Mouse (Mus musculus) MEL-GATA-1-ER (cell line): ENCODE data around the gene Nat8f1.
"Not testable (repeated sequence)": the region's sequence is repeated elsewhere in the genome, so short reads cannot be mapped to it uniquely, and the experiment has no call there.

Source experiments
- DNase-seq: peaks from one replicate; pipeline ENCODE4 v3.0.0-alpha.2; 2012; ENCODE audit warnings: low read depth; ENCODE audit errors: extremely low read depth

The Nat8f1 gene

DNA sequence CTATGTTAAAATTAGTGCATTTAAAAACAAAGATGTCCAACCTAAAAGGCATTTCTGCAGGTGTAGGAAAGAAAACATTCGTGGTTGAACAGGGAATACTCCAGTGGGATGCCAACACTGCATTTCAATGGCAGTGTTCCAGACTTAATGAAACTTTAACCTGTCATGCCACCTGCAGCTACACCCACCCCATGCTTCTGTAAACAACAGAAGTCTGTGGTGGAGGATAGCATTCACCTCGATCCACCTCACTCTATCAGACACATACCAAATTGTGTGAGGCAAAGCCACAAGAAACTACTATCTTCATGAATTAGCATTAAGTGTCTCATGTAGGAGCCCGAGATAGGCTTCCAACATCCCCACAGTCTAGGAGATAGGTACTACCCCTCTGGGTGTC, 7.1 kb downstream of the Nat8f1 start:
- DNase-seq: no peak

DNA sequence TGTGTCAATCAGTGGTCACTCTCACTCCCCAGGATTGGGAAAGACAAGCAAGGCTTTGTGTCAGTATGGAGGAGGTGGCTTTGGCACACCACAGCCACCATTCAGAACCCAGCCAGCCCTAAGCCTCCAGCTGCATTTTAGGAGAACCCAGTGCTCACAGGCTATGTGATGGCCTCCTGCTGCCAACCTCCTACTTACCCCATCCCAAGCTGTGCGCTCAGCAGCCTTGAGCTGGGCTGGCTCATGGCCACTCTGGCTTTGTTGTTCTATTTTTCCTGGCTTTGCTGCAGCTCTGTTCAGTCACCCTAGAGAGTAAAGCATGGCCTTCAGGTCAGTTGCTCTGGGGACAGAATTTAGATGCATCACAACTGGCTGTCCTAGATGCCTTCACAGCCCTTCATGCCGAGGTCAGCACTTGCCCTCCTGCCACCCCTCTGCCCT, 8.6 kb downstream of the Nat8f1 start:
- DNase-seq: not testable (repeated sequence)

DNA sequence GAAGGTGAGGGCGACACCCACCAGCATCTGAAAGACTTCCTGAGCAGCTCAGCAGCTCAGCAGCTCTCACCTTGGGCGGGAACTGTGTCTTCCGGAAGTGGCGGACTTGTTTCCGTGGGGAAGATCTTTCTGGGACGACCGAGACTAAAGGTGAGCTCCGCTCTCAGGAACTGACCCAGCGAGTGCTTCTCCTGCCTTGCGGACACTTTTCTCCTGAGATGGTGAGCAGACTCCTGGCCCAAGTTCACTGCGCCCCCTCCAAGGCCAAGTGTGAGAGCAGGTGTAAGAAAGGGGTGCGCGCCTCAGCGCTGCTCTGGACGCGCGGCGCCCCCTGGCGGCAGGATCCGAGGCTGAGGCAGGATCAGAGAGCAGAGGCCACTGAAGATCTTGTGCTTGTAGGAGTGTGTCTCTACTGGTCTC, 10.8 kb downstream of the Nat8f1 start, which contains the start of gene Nat8f4:
Gene Nat8f4, minus strand, starts transcription at position 243 of the 420 bp plus-strand sequence.
- peak; percentile 41 for DNase-seq

DNA sequence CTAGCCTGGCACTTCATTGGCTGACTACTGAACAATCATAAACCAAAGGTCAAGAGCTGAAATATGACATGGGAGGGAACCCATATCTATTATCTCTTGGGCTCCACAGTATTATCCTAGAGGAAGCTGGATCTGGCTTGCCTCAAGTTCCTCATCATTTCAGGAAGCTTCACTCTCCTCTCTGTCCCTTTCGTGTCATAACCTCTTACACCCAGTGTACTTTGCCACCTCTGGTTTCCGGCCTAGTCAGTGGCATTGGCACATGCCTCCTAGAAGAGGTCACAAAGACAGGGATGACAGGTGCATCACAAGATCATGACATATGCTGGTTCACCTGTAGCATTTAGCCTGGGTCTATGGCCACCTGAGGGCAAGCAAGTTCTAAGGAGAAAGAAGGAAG, 13.2 kb downstream of the Nat8f1 start:
- no peak for DNase-seq

DNA sequence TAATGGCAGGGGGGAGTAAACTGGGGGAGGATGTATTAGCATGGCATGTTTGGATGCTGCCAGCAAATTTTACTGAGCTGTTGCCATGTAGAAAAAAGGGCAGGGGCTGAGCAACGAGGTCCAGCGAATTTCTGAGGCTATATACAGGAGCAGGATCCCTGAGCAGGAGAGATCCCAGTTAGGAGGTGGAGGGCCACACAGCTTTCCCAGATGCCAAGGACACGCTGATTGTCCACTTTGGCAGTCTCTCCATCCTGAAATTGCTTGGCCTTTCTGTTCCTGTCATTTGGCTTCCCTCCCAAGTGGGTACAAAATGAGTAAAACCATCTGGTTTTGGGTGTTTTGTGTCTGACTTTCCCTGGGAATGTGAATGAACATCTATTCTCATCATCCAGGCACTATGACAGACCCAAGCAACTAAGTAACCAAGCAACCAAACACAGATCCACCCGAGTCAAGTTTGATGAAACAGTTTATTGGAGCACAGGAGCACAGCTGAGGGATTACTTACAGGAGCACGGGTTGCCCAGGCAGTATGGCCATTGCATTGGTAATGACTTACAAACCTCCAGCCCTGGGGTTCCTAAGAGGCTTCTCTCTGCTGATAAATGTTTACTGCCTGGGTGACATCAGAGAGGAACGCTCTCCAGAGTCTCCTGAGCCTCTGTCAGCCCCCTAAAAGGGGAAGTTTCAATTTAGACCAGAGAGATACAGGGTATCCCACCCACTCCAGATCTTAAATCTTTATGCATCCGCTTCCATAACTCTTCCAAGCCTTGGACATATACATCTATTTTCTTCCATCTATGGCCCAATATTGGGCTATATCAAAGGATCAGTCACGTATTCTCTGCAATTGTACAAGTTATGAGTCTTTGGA, 16.7 kb downstream of the Nat8f1 start:
- not testable (repeated sequence) for DNase-seq

DNA sequence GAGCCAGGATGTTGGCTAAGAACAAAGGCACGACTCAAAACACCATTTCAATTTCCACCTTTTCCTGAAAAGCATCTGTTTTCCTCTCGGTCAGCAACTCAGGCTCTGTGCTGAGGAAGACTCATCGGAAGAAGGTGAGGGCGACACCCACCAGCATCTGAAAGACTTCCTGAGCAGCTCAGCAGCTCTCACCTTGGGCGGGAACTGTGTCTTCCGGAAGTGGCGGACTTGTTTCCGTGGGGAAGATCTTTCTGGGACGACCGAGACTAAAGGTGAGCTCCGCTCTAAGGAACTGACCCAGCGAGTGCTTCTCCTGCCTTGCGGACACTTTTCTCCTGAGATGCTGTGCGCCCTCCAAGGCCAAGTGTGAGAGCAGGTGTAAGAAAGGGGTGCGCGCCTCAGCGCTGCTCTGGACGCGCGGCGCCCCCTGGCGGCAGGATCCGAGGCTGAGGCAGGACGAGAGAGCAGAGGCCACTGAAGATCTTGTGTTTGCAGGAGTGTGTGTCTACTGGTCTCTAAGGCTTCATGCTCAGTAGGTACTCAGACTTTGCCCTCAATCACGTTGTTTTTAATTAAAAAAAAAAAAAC, 20.3 kb downstream of the Nat8f1 start:
- DNase-seq: not testable (repeated sequence)

DNA sequence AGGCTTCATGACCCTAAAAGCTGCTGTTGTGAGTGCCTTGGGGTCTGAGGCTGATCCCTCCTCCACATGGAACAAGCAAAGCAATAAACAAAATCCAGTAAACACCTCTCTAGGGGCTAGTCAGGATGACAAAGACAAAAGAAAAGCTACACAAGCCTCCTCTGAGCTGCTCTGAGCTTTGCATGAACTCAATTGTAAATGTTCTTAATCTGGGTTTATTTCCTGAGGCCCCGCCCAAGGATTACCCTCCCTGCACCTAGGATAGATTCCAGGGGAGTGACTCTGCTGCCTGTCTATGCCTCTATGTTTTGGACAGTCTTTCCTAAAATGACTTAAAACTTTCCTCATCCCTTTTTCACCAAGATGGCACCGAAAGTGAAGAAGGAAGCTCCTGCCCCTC, 26.5 kb downstream of the Nat8f1 start:
- DNase-seq: no peak

DNA sequence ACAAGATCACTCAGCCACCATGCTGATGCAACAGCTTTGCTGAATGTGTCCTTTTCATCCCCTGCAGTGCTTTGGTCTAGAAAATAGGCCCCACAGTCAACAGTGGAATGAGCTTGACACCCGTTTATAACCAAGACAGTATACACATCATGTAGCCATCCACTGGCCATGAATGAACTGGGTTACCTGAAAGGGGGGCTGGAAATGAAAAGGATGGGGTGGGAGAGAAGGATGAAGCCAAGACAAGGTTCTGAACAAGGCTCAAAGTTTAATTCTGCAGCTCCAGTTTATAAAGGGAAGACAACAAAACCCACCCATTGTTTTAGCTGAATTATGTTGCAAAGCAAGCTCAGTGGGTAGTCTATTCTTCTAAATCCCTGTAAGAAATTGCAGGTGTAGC, 31.2 kb downstream of the Nat8f1 start:
- no peak for DNase-seq

DNA sequence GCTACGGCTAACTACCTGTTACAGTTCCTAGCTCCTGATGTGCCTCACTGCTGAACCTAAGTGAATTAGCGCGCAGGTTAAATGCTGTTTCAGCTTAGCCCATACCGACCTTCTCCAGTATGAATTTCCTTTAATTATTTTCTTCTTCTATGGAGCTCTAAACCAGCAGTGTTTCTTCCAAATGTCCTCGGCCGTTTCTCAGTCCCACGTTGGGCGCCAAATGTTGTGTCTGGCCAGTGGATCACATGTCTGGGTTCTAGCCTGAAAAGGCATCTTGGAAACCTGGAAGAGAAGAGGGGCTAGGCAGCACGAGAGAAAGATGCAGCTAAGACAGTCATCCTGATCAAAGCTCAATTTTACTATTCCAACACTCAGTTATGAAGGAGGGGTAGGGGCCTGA, 32.2 kb downstream of the Nat8f1 start:
- DNase-seq: not testable (repeated sequence)

DNA sequence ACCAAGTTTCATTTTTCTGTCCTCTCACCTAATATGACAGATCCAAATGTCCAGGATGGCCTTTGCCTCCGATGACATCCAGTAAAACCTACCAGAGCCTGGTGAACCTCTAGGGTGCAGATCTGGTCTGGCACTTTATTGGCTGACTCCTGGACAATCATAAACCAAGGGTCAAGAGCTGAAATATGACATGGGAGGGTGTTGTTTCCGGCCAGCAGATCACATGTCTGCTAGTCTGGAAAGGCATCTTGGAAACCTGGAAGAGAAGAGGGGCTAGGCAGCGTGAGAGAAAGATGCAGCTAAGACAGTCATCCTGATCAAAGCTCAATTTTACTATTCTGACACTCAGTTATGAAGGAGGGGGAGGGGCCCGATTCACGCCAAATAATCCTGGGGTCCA, 46.5 kb downstream of the Nat8f1 start, which contains the start of gene Nat8f2:
Gene Nat8f2, minus strand, starts transcription at position 153 of the 400 bp plus-strand sequence.
- DNase-seq: not testable (repeated sequence)

DNA sequence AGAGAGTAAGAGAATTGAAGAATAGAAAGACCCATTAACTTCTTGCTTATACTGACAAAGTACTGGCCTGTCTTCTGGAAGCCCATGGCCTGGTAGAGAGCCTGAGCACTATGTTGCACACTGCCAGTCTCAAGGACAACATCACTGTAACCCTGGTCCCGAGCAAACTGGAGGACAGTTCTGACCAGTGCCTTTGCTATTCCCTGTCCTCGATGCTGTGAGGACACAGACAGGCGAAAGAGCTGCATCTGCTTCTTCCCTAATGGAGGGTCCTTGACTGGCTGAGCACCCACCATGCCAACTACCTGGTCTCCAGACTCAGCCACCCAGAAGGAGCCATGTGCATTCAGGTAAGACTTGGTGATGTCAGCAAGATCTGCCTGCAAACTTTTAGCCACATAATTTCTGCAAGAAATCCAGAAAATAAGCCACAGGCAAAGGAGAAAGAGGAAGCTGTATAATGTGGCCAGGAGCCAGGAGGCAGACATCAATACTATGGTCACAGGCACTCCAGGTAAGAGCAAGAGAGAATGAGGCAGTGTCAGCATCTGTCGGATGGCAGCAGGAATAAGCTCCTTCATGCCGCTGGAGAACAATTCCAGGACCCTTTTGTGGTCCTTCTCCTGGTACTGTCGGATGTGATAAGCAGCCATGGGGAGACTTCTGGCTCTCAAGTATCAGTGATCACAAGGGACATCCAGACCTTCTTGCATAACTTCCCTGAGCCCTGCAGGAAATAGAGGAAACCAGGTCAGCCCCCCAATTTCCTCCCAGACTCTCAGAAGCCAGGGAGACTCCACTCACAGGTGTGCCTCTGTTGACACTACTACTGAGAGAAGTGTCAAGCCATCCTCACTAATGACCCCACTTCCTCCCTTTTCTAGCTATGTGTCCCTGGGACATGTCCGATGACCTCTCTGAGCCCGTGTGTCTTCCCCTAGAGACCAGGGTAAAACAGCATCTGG, 47.5 kb downstream of the Nat8f1 start:
- peak; percentile 3 for DNase-seq

DNA sequence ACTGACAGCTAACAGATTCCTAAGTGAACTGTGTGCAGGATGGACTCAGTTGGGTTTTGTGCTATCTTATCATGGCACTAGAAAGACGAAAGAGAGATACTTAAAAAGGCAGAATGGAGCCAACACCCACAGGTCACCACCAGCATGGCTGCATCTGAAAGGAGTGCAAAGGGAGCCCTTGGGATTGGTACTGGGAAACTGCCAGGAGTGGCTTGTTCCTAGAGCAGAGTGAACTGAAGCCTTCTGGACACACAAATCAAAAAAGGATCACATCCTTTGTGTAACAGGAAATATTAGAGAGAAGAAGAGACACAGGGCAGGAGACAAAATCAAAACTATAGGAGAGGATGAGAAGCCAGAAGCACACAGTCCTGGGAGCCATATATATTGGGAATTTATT, 48.5 kb downstream of the Nat8f1 start:
- DNase-seq: not testable (repeated sequence)

DNA sequence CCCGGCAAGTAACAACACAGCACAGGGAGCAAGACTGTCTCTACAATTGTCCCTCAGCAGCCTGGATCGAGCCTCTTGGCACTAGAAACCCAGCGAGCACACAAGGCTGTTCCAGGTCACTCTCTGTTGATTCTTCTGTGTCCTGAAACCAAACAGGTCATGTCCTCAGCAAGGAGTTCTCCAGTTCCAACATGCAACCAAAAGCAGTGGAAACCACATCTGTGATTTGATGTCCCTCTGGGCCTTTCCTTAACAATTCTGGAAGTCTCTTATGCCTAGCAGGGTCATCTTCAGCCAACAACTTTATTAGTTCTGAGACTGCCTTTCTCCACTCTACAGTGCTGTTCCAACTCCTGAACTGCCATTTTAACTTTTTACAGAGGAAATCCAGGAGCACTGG, 49.3 kb downstream of the Nat8f1 start:
- not testable (repeated sequence) for DNase-seq

DNA sequence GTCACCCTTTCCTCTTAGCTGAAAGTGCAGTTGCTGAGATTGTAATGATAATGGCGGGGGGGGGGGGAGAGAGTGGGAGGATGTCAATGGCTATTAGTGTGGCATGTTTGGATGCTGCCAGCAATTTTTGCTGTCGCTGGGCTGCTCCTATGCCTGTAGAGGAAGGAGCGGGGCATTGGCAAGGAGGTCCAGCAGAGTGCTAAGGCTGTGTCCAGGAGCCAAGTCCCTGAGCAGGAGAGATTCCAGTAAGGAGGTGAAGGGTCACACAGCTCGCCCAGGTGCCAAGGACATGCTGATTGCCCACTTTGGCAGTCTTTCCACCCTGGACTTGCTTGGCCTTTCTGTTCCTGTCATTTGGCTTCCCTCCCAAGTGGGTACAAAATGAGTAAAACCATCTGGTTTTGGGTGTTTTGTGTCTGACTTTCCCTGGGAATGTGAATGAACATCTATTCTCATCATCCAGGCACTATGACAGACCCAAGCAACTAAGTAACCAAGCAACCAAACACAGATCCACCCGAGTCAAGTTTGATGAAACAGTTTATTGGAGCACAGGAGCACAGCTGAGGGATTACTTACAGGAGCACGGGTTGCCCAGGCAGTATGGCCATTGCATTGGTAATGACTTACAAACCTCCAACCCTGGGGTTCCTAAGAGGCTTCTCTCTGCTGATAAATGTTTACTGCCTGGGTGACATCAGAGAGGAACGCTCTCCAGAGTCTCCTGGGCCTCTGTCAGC, 50.4 kb downstream of the Nat8f1 start:
- not testable (repeated sequence) for DNase-seq

DNA sequence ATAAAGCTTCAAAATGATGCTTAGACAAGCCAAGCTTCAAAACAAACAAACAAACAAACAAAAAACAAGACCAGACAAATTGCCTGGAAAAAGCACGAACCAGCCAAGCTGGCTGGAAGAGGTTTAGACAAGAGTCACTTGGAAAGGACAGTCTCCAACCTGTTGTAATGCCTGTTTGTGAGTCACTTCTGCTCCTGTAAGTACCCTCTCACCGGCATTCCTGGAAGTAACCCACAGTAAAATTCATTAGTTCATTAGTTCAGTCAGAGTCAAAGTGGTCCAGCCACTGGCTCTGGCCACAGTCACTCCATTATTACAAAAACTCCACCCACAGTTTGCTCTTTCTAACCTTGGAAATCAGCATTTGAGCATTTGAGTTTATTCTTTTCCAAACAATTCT, 51.6 kb downstream of the Nat8f1 start:
- DNase-seq: no peak

DNA sequence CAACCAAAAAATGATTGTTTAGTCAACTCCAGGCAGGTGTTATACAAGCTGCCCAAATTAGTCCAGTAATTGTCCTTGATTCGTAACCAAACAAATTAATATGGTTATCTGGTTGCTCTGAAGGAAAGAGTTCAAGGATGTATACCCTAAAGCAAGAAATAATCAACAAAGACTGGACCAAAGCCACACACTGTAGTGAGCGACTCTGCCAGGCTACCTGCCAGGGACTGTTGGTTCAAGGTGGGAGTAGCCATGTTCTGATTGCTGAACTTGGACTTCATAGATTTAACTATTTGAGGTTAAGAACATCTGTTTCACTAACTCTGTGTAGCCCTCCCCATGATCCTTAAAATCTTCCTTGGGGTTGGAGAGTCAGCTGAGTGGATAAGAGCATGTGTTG, 52.4 kb downstream of the Nat8f1 start:
- no peak for DNase-seq

DNA sequence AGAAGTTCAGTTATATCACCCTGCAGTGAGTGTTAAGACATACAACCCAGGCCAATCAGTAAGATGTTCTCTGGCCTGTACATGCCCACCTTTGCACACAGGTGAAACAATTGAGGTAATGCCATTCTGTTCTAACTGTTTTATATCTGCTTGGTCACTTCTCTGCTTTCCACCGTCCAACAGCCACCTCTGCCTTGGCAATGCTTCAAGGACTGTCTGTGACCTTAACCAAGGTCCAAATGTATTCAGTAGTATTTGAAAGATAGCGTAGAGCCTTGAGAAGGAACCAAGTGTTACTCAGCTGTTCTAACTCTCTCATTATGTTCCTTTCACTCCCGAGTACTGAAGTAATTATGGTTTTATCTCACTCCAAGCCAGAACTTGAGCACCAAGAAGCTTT, 52.9 kb downstream of the Nat8f1 start:
- DNase-seq: no peak

DNA sequence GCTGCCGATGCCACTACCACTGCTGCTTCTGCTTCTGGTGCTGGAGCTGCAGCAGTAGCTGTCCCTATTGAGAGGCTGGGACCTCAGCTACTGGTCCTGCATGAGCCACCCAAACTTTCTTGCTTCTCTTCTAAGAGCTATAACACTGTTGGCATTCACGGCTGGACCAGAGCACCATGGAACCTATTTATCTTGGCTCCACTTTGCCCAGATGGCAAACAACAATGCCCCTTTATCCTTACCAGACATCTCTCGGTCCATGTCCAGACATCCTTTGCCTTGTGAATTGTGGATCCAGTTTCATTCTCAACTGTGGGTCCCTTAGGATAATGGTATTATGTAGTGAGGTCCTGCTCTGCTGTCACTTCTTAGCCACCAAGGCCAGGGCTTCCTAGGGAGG, 54.2 kb downstream of the Nat8f1 start:
- DNase-seq: no peak
